Mouse (Mus musculus) forebrain, postnatal 0 days (tissue): ENCODE data around the gene Krtap4-13. TPM values are rescaled to one million over a fixed set of nuclear protein-coding genes. Genes with fewer than 3 reads are reported as not detected.
"Not testable (repeated sequence)": the region's sequence is repeated elsewhere in the genome, so short reads cannot be mapped to it uniquely, and the experiment has no call there.

Source experiments
- ATAC-seq: fragments of 200-750 bp; cut with Nextera tagmentation; 2 replicates; pipeline ENCODE4 v1.8.0; 2017; ENCODE audit warnings: mild to moderate bottlenecking, moderate library complexity
- DNase-seq: peaks from one replicate; pipeline ENCODE4 v3.0.0-alpha.2; 2015
- H3K27ac ChIP-seq: fragments of 300-500 bp; sonication (generic); 2 replicates; pipeline ENCODE4 v1.5.1; 2014; ENCODE audit warnings: low read depth, mild to moderate bottlenecking, antibody characterized with exemption, low read length, moderate library complexity, mixed read lengths
- H3K27me3 ChIP-seq: fragments of 300-500 bp; sonication (generic); 2 replicates; pipeline ENCODE4 v1.6.1; 2014; ENCODE audit warnings: mild to moderate bottlenecking, low read length, mixed read lengths; ENCODE audit not compliant: insufficient read depth
- H3K36me3 ChIP-seq: fragments of 300-500 bp; sonication (generic); 2 replicates; pipeline ENCODE4 v1.6.1; 2014; ENCODE audit warnings: mild to moderate bottlenecking, moderate library complexity; ENCODE audit not compliant: insufficient read depth
- H3K4me1 ChIP-seq: fragments of 300-500 bp; sonication (generic); 2 replicates; pipeline ENCODE4 v1.6.1; 2014; ENCODE audit warnings: antibody characterized with exemption; ENCODE audit not compliant: insufficient read depth
- H3K4me2 ChIP-seq: fragments of 300-500 bp; sonication (generic); 2 replicates; pipeline ENCODE4 v1.6.1; 2014; ENCODE audit warnings: low read depth, mild to moderate bottlenecking, moderate library complexity
- H3K4me3 ChIP-seq: fragments of 300-500 bp; sonication (generic); 2 replicates; pipeline ENCODE4 v1.5.1; 2014; ENCODE audit warnings: low read depth, low read length, mixed read lengths
- H3K9ac ChIP-seq: fragments of 300-500 bp; sonication (generic); 2 replicates; pipeline ENCODE4 v1.6.1; 2014; ENCODE audit warnings: mild to moderate bottlenecking
- H3K9me3 ChIP-seq: fragments of 300-500 bp; sonication (generic); 2 replicates; pipeline ENCODE4 v1.6.1; 2016; ENCODE audit warnings: low read length
- CTCF ChIP-seq: sonication (generic); IDR thresholded peaks from 2 replicates; pipeline ENCODE4 v1.5.1; 2016; ENCODE audit warnings: antibody characterized with exemption, control low read depth, low read depth
- WGBS: fragments of 180-500 bp; shearing (Covaris S2); extraction: QIAGEN DNeasy Blood & Tissue Kit; methylation state at CpG from one replicate; pipeline ENCODE4 v1.1.7; 2014; 5-methylcytosine and 5-hydroxymethylcytosine counted together
- polyA plus RNA-seq: library from polyadenylated mRNA; unstranded; fragments of >200 nt; fragmentation: Nextera tagmentation; extraction: Ambion mirVana; gene quantifications from 2 replicates; pipeline ENCODE4 v1.2.1, GENCODE M21; 2015
- total RNA-seq: library from RNA; depleted of rRNA; stranded (reverse); fragments of >200 nt; gene quantifications from 2 replicates; pipeline ENCODE4 v1.2.3, GENCODE M21; 2014; rRNA removed

Gene Krtap4-13
- total and polyA plus RNA-seq, 2 experiments from 2014 or later, result 0.33 TPM; not detected in 1

DNA sequence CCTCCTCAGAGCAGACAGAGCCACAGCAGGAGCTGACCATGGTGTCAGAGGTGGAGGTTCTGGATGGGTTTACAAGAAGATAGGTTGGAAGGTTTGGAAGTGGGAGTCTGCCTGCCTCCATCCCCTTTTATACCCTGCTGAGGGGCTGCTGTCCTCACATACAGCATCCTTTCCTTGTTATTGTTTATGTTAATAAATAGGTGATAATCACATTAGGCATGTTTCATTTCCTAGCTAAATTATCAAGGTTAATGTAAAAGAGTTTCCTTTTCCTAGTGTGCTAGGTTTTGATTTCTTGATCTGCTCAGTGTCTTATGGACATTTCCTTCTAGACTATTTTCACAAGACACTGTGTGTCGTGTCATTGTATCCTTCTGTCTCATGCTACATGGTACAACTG is 10.9 kb downstream of the Krtap4-13 start, which contains the start of gene Gm11569:
Gene Gm11569, minus strand, starts transcription at position 101 of the 400 bp plus-strand sequence.
- H3K9ac ChIP-seq, H3K27me3 ChIP-seq, H3K4me2 ChIP-seq, H3K27ac ChIP-seq, DNase-seq, H3K9me3 ChIP-seq, H3K4me1 ChIP-seq, H3K36me3 ChIP-seq, ATAC-seq, H3K4me3 ChIP-seq: not testable (repeated sequence)
- WGBS, result no CpG with 5 or more reads among the region's 1 CpGs

DNA sequence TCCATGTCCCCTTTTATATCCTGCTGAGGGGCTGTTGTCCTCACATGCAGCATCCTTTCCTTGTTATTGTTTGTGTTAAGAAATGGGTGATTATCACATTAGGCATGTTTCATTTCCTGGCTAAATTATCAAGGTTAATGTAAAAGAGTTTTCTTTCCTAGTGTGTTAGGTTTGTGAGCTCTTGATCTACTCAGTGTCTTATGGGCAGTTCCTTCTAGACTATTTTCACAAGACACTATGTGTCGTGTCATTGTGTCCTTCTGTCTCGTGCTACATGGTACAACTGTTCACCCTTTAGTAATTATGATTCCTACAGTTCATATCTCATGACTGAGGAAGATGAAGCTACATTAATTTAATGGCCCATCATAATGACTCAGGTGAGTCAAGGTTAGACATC is 16.3 kb downstream of the Krtap4-13 start, which contains the start of gene Gm11596:
Gene Gm11596, minus strand, starts transcription at position 101 of the 400 bp plus-strand sequence.
- H3K9me3 ChIP-seq, result no peaks in the 10 kb centered on the region
- no peak for TF ChIP-seq CTCF
- no peak within 1 kb of the TSS for H3K4me2 ChIP-seq
- H3K9ac ChIP-seq, result no peak within 1 kb of the TSS
- no peak for ATAC-seq
- H3K27ac ChIP-seq, result no peak within 1 kb of the TSS
- no peak within 1 kb of the TSS for H3K4me3 ChIP-seq
- DNase-seq, result no peak
- WGBS, result 78% methylated on average over 2 of the region's 2 CpGs
- H3K4me1 ChIP-seq, result no peaks in the 10 kb centered on the region
- no peaks in the 10 kb centered on the region for H3K36me3 ChIP-seq
- H3K27me3 ChIP-seq, result no peaks in the 10 kb centered on the region

DNA sequence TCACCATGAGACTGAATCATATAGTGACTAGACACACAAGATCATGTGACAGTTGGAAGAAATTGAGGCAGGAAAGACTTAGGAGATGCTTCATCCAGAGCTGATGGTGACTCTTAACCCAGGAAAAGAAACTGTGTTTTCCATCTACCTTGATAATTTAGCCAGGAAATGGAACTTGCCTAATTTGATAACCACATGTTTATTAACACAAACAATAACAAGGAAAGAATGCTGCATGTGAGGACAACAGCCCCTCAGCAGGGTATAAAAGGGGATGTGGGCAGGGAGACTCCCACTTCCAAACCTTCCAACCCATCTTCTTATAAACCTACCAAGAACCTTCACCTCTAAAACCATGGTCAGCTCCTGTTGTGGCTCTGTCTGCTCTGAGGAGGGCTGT is 24.8 kb downstream of the Krtap4-13 start, which contains the start of gene Krtap4-9:
Gene Krtap4-9, plus strand, starts transcription at position 301 of the 400 bp plus-strand sequence.
- not testable (repeated sequence) for ATAC-seq, H3K4me2 ChIP-seq, H3K4me1 ChIP-seq, H3K27ac ChIP-seq, H3K27me3 ChIP-seq, DNase-seq, H3K4me3 ChIP-seq, H3K36me3 ChIP-seq, H3K9ac ChIP-seq, H3K9me3 ChIP-seq

DNA sequence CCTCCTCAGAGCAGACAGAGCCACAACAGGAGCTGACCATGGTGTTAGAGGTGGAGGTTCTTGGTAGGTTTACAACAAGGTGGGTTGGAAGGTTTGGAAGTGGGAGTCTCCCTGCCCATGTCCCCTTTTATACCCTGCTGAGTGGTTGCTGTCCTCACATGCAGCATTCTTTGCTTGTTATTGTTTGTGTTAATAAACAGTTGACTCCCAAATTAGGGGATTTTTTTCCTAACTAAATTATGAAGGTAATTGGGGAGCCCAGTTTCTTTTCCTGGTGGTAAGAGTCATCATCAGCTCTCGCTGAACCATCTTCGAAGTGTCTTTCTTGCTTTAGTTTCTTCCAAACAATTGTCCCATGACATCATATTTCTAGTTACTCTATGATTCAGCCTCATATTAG is 29.1 kb downstream of the Krtap4-13 start, which contains the start of gene Krtap4-8:
Gene Krtap4-8, minus strand, starts transcription at position 101 of the 400 bp plus-strand sequence.
- WGBS, result 97% methylated on average over 2 of the region's 2 CpGs
- Histone ChIP-seq H3K27ac (no peak within 1 kb of the TSS), H3K4me1 (no peaks in the 10 kb centered on the region), H3K27me3 (no peaks in the 10 kb centered on the region), H3K4me3 (no peak within 1 kb of the TSS), H3K4me2 (no peak within 1 kb of the TSS), H3K36me3 (no peaks in the 10 kb centered on the region), H3K9me3 (no peaks in the 10 kb centered on the region), H3K9ac (no peak within 1 kb of the TSS)
- DNase-seq, result no peak
- TF ChIP-seq CTCF, result no peak
- ATAC-seq, result no peak

DNA sequence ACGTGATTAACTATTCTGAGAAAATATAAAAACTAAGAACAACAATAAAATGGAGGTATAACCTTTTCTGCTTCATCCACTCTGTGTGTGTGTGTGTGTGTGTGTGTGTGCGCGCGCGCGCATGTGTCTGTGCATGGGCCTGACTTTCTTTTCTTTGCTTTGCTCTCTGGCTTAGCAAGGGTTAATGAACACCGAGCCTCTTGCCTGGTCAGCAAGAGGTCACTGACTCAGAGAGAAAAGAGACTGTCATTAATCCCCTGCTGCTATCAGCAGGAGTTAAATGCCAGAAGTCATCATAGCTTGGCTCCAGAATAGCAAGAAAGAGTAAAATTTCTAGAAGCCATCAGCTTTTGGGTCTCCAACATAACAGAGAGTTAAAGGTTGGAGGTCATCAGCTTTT is 31.3 kb downstream of the Krtap4-13 start:
- WGBS, result 41% methylated on average over 7 of the region's 7 CpGs
- no peak overlapping the region for H3K9ac ChIP-seq
- H3K4me3 ChIP-seq, result no peak overlapping the region
- no peak for TF ChIP-seq CTCF
- H3K4me1 ChIP-seq, result no peaks in the 10 kb centered on the region
- no peaks in the 10 kb centered on the region for H3K36me3 ChIP-seq
- H3K27me3 ChIP-seq, result no peaks in the 10 kb centered on the region
- ATAC-seq (no peak), DNase-seq (no peak)
- no peak overlapping the region for H3K4me2 ChIP-seq
- H3K9me3 ChIP-seq, result no peaks in the 10 kb centered on the region
- no peak overlapping the region for H3K27ac ChIP-seq

DNA sequence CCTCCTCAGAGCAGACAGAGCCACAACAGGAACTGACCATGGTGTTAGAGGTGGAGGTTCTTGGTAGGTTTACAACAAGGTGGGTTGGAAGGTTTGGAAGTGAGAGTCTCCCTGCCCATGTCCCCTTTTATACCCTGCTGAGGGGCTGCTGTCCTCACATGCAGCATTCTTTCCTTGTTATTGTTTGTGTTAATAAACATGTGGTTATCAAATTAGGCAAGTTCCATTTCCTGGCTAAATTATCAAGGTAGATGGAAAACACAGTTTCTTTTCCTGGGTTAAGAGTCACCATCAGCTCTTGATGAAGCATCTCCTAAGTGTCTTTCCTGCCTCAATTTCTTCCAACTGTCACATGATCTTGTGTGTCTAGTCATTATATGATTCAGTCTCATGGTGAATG is 36.9 kb downstream of the Krtap4-13 start, which contains the start of gene Gm11595:
Gene Gm11595, minus strand, starts transcription at position 101 of the 400 bp plus-strand sequence.
- not testable (repeated sequence) for H3K4me1 ChIP-seq, H3K9ac ChIP-seq, H3K27ac ChIP-seq, H3K36me3 ChIP-seq, H3K27me3 ChIP-seq, H3K4me2 ChIP-seq, H3K4me3 ChIP-seq, ATAC-seq, H3K9me3 ChIP-seq, DNase-seq

DNA sequence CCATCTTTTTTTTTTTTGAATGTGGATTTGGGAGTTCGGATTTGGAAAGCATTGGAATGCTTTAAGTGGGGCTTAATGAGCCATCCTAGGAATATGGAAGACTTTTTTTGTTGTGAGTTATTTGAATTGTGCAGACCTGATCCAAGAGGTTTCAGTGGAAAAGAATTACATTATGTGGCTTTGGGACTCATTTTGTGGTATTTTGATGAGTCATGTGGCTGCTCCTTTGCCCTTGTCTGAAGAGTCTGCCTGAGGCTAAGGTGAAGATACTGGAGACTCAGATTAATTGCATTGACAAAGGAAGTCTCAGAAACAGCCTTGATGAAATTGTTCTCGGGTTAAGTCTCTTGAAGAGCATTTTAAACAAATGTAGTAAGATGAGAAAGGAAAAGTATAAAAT is 41.3 kb downstream of the Krtap4-13 start:
- no peak for ATAC-seq

More for the DNA sequence above, 41.3 kb downstream of the Krtap4-13 start:
- 70% methylated on average over 2 of the region's 2 CpGs for WGBS
- TF ChIP-seq CTCF, result no peak
- no peaks in the 10 kb centered on the region for H3K9me3 ChIP-seq
- no peak for DNase-seq
- no peak overlapping the region for H3K27ac ChIP-seq
- no peaks in the 10 kb centered on the region for H3K27me3 ChIP-seq
- H3K4me3 ChIP-seq, result no peak overlapping the region
- H3K36me3 ChIP-seq, result no peaks in the 10 kb centered on the region
- H3K9ac ChIP-seq, result no peak overlapping the region
- H3K4me1 ChIP-seq, result no peaks in the 10 kb centered on the region
- no peak overlapping the region for H3K4me2 ChIP-seq

Other genes with a start within 250 kb of the Krtap4-13 start
Only the 30 nearest of the 41 such genes appear.
- not detected in 2 replicates for gene Krtap2-4, start 195.0 kb downstream of the Krtap4-13 start, total RNA-seq
- not detected in 2 replicates for gene Krtap2-4, start 195.0 kb downstream of the Krtap4-13 start, polyA plus RNA-seq
- not detected in 2 replicates for gene Gm11562, start 189.5 kb downstream of the Krtap4-13 start, total RNA-seq
- not detected in 2 replicates for gene Gm11562, start 189.5 kb downstream of the Krtap4-13 start, polyA plus RNA-seq
- gene Krtap4-1, start 181.7 kb downstream of the Krtap4-13 start, total RNA-seq, result not detected in 2 replicates
- not detected in 2 replicates for gene Krtap4-1, start 181.7 kb downstream of the Krtap4-13 start, polyA plus RNA-seq
- gene Krtap4-2, start 174.8 kb downstream of the Krtap4-13 start, total RNA-seq, result not detected in 2 replicates
- not detected in 2 replicates for gene Krtap4-2, start 174.8 kb downstream of the Krtap4-13 start, polyA plus RNA-seq
- gene Krtap4-7, start 165.8 kb downstream of the Krtap4-13 start, total RNA-seq, result not detected in 2 replicates
- not detected in 2 replicates for gene Krtap4-7, start 165.8 kb downstream of the Krtap4-13 start, polyA plus RNA-seq
- not detected in 2 replicates for gene Gm11555, start 159.7 kb downstream of the Krtap4-13 start, total RNA-seq
- gene Gm11555, start 159.7 kb downstream of the Krtap4-13 start, polyA plus RNA-seq, result not detected in 2 replicates
- gene Gm11563, start 150.9 kb downstream of the Krtap4-13 start, total RNA-seq, result not detected in 2 replicates
- not detected in 2 replicates for gene Gm11563, start 150.9 kb downstream of the Krtap4-13 start, polyA plus RNA-seq
- not detected in 2 replicates for gene Krtap4-6, start 143.9 kb downstream of the Krtap4-13 start, total RNA-seq
- gene Krtap4-6, start 143.9 kb downstream of the Krtap4-13 start, polyA plus RNA-seq, result not detected in 2 replicates
- gene Gm14190, start 119.2 kb downstream of the Krtap4-13 start, total RNA-seq, result not detected in 2 replicates
- not detected in 2 replicates for gene Gm14190, start 119.2 kb downstream of the Krtap4-13 start, polyA plus RNA-seq
- gene Gm14180, start 75.6 kb downstream of the Krtap4-13 start, total RNA-seq, result not detected in 2 replicates
- not detected in 2 replicates for gene Gm14180, start 75.6 kb downstream of the Krtap4-13 start, polyA plus RNA-seq
- gene Gm11595, start 37.0 kb downstream of the Krtap4-13 start, total RNA-seq, result not detected in 2 replicates
- gene Gm11595, start 37.0 kb downstream of the Krtap4-13 start, polyA plus RNA-seq, result not detected in 2 replicates
- not detected in 2 replicates for gene Krtap4-8, start 29.2 kb downstream of the Krtap4-13 start, total RNA-seq
- gene Krtap4-8, start 29.2 kb downstream of the Krtap4-13 start, polyA plus RNA-seq, result not detected in 2 replicates
- not detected in 2 replicates for gene Krtap4-9, start 24.7 kb downstream of the Krtap4-13 start, total RNA-seq
- gene Krtap4-9, start 24.7 kb downstream of the Krtap4-13 start, polyA plus RNA-seq, result not detected in 2 replicates
- gene Gm11596, start 16.4 kb downstream of the Krtap4-13 start, total RNA-seq, result not detected in 2 replicates
- not detected in 2 replicates for gene Gm11596, start 16.4 kb downstream of the Krtap4-13 start, polyA plus RNA-seq
- gene Gm11569, start 11.0 kb downstream of the Krtap4-13 start, total RNA-seq, result not detected in 2 replicates
- gene Gm11569, start 11.0 kb downstream of the Krtap4-13 start, polyA plus RNA-seq, result not detected in 2 replicates
- gene Gm11554, start 5.4 kb downstream of the Krtap4-13 start, total RNA-seq, result not detected in 2 replicates
- not detected in 2 replicates for gene Gm11554, start 5.4 kb downstream of the Krtap4-13 start, polyA plus RNA-seq
- not detected in 2 replicates for gene Gm11564, start 5.8 kb upstream of the Krtap4-13 start, total RNA-seq
- not detected in 2 replicates for gene Gm11564, start 5.8 kb upstream of the Krtap4-13 start, polyA plus RNA-seq
- gene 2300003K06Rik, start 28.2 kb upstream of the Krtap4-13 start, total RNA-seq, result not detected in 2 replicates
- gene 2300003K06Rik, start 28.2 kb upstream of the Krtap4-13 start, polyA plus RNA-seq, result not detected in 2 replicates
- not detected in 2 replicates for gene Krtap4-16, start 41.7 kb upstream of the Krtap4-13 start, total RNA-seq
- not detected in 2 replicates for gene Krtap4-16, start 41.7 kb upstream of the Krtap4-13 start, polyA plus RNA-seq
- gene Gm11568, start 48.0 kb upstream of the Krtap4-13 start, total RNA-seq, result not detected in 2 replicates
- not detected in 2 replicates for gene Gm11568, start 48.0 kb upstream of the Krtap4-13 start, polyA plus RNA-seq
- not detected in 2 replicates for gene Gm11559, start 54.6 kb upstream of the Krtap4-13 start, total RNA-seq
- not detected in 2 replicates for gene Gm11559, start 54.6 kb upstream of the Krtap4-13 start, polyA plus RNA-seq
- gene Krtap9-1, start 63.5 kb upstream of the Krtap4-13 start, total RNA-seq, result not detected in 2 replicates
- gene Krtap9-1, start 63.5 kb upstream of the Krtap4-13 start, polyA plus RNA-seq, result not detected in 2 replicates
- gene Gm11567, start 69.3 kb upstream of the Krtap4-13 start, total RNA-seq, result not detected in 2 replicates
- not detected in 2 replicates for gene Gm11567, start 69.3 kb upstream of the Krtap4-13 start, polyA plus RNA-seq
- not detected in 2 replicates for gene Krtap31-1, start 98.0 kb upstream of the Krtap4-13 start, total RNA-seq
- not detected in 2 replicates for gene Krtap31-1, start 98.0 kb upstream of the Krtap4-13 start, polyA plus RNA-seq
- gene Gm11565, start 104.9 kb upstream of the Krtap4-13 start, total RNA-seq, result not detected in 2 replicates
- gene Gm11565, start 104.9 kb upstream of the Krtap4-13 start, polyA plus RNA-seq, result not detected in 2 replicates
- gene Krtap31-2, start 126.4 kb upstream of the Krtap4-13 start, total RNA-seq, result not detected in 2 replicates
- gene Krtap31-2, start 126.4 kb upstream of the Krtap4-13 start, polyA plus RNA-seq, result not detected in 2 replicates
- gene Krtap9-5, start 138.6 kb upstream of the Krtap4-13 start, total RNA-seq, result not detected in 2 replicates
- not detected in 2 replicates for gene Krtap9-5, start 138.6 kb upstream of the Krtap4-13 start, polyA plus RNA-seq
- not detected in 2 replicates for gene Krtap29-1, start 169.2 kb upstream of the Krtap4-13 start, total RNA-seq
- gene Krtap29-1, start 169.2 kb upstream of the Krtap4-13 start, polyA plus RNA-seq, result not detected in 2 replicates
- not detected in 2 replicates for gene Krtap16-1, start 176.7 kb upstream of the Krtap4-13 start, total RNA-seq
- gene Krtap16-1, start 176.7 kb upstream of the Krtap4-13 start, polyA plus RNA-seq, result not detected in 2 replicates
- not detected in 2 replicates for gene Krtap17-1, start 184.1 kb upstream of the Krtap4-13 start, total RNA-seq
- 0.26 and 0.98 TPM in 2 replicates for gene Krtap17-1, start 184.1 kb upstream of the Krtap4-13 start, polyA plus RNA-seq